Mouse (Mus musculus) testis, adult 2 months (tissue): Measurements from ENCODE around the gene Shroom2.

ENCODE experiments used
- CTCF ChIP-seq: fragments of 200-500 bp; IDR thresholded peaks from 2 replicates; pipeline ENCODE4 v1.5.1; 2012; ENCODE audit warnings: low read depth, mild to moderate bottlenecking, inconsistent platforms, low read length, moderate library complexity; ENCODE audit not compliant: control insufficient read depth, insufficient read depth, insufficient replicate concordance
- POLR2A ChIP-seq: fragments of 200-500 bp; IDR thresholded peaks from 2 replicates; pipeline ENCODE4 v1.6.1; 2012; ENCODE audit warnings: low read depth, mild to moderate bottlenecking, inconsistent platforms, low read length, moderate library complexity; ENCODE audit not compliant: control insufficient read depth

- TF ChIP-seq POLR2A = no peak
- no peak for TF ChIP-seq CTCF
Measured at GRCm38 (mm10) chrX:152679190-152679814, 90.0 kb downstream of the Shroom2 start.
